Mouse (Mus musculus) lung, adult 2 months (tissue): ENCODE measurements at regions not wholly inside any gene's neighbourhood (a gene's known extent, or its start where the extent isn't known, plus 50 kb on each side); places are given as distances from the start of the nearest gene placed in this dataset.

Experiments
- DNase-seq: peaks from one replicate; pipeline ENCODE4 v3.0.0; 2022
- H3K4me1 ChIP-seq: fragments of 200-500 bp; 2 replicates; pipeline ENCODE4 v1.6.1; 2011; ENCODE audit warnings: low read length; ENCODE audit not compliant: control insufficient read depth, insufficient read depth
- H3K4me3 ChIP-seq: fragments of 200-500 bp; replicated peaks from 2 replicates; pipeline ENCODE3; 2011; ENCODE audit warnings: low read depth, mild to moderate bottlenecking, control low read depth, low read length; ENCODE audit errors: extremely low read depth
- CTCF ChIP-seq: fragments of 200-500 bp; IDR thresholded peaks from 2 replicates; pipeline ENCODE4 v1.5.1; 2011; ENCODE audit warnings: mild to moderate bottlenecking, low read length, control low read depth; ENCODE audit not compliant: insufficient read depth
- POLR2A ChIP-seq: fragments of 200-500 bp; IDR thresholded peaks from 2 replicates; pipeline ENCODE4 v1.6.1; 2011; ENCODE audit warnings: low read depth, mild to moderate bottlenecking, control low read depth, low read length, borderline replicate concordance; ENCODE audit errors: extremely low read depth
- WGBS: fragments of 180-500 bp; shearing (Covaris S2); methylation state at CpG from one replicate; pipeline ENCODE4 v1.1.7; 2018; 5-methylcytosine and 5-hydroxymethylcytosine counted together

GRCm38 (mm10) chr12:9345359-9345758, 224.6 kb upstream of the Osr1 start:
- no peaks in the 10 kb centered on the region for H3K4me1 ChIP-seq
- no peak for TF ChIP-seq POLR2A
- no peak for TF ChIP-seq CTCF
- WGBS, result 42% methylated on average over 1 of the region's 1 CpGs
- H3K4me3 ChIP-seq, result no peak overlapping the region
- DNase-seq, result no peak

- DNase-seq, result no peak
- TF ChIP-seq POLR2A, result no peak
- TF ChIP-seq CTCF, result no peak
- WGBS, result 80% methylated on average over 4 of the region's 4 CpGs
- Histone ChIP-seq H3K4me3 (no peak overlapping the region), H3K4me1 (no peaks in the 10 kb centered on the region)
Observed at GRCm38 (mm10) chr12:9355512-9355911, 214.4 kb upstream of the Osr1 start.

- Histone ChIP-seq H3K4me3 (no peak overlapping the region), H3K4me1 (no peaks in the 10 kb centered on the region)
- TF ChIP-seq POLR2A, result no peak
- TF ChIP-seq CTCF, result no peak
- DNase-seq, result no peak
- 77% methylated on average over 5 of the region's 5 CpGs for WGBS
Observed at GRCm38 (mm10) chr12:9357856-9358255, 212.1 kb upstream of the Osr1 start.

- Histone ChIP-seq H3K4me1 (no peaks in the 10 kb centered on the region), H3K4me3 (no peak overlapping the region)
- WGBS, result 46% methylated on average over 8 of the region's 8 CpGs
- DNase-seq, result no peak
- TF ChIP-seq POLR2A (no peak), CTCF (no peak)
Observed at GRCm38 (mm10) chr12:9358872-9359271, 211.0 kb upstream of the Osr1 start.

- WGBS, result 41% methylated on average over 1 of the region's 1 CpGs
- no peak for TF ChIP-seq POLR2A
- TF ChIP-seq CTCF, result no peak
- DNase-seq, result no peak
Observed at GRCm38 (mm10) chr12:9365931-9366330, 204.0 kb upstream of the Osr1 start.

GRCm38 (mm10) chr12:9368682-9369081, 201.2 kb upstream of the Osr1 start:
- no peaks in the 10 kb centered on the region for H3K4me1 ChIP-seq
- 72% methylated on average over 5 of the region's 5 CpGs for WGBS
- DNase-seq, result no peak
- no peak for TF ChIP-seq POLR2A
- TF ChIP-seq CTCF, result no peak
- H3K4me3 ChIP-seq, result no peak overlapping the region

More at GRCm38 (mm10) chr12:9365931-9366330, 204.0 kb upstream of the Osr1 start:
- Histone ChIP-seq H3K4me1 (no peaks in the 10 kb centered on the region), H3K4me3 (no peak overlapping the region)

GRCm38 (mm10) chr12:9401956-9402355, 168.0 kb upstream of the Osr1 start:
- no peak for TF ChIP-seq POLR2A
- TF ChIP-seq CTCF, result no peak
- WGBS, result 56% methylated on average over 3 of the region's 3 CpGs
- no peaks in the 10 kb centered on the region for H3K4me1 ChIP-seq
- H3K4me3 ChIP-seq, result no peak overlapping the region
- no peak for DNase-seq

GRCm38 (mm10) chr12:9404981-9405380, 164.9 kb upstream of the Osr1 start:
- WGBS, result 65% methylated on average over 7 of the region's 7 CpGs
- TF ChIP-seq POLR2A (no peak), CTCF (no peak)

GRCm38 (mm10) chr12:9419311-9419710, 150.6 kb upstream of the Osr1 start:
- H3K4me3 ChIP-seq, result no peak overlapping the region
- WGBS, result 40% methylated on average over 3 of the region's 3 CpGs
- H3K4me1 ChIP-seq, result no peaks in the 10 kb centered on the region
- no peak for TF ChIP-seq CTCF
- no peak for TF ChIP-seq POLR2A
- no peak for DNase-seq

More at GRCm38 (mm10) chr12:9404981-9405380, 164.9 kb upstream of the Osr1 start:
- DNase-seq, result no peak
- no peak overlapping the region for H3K4me3 ChIP-seq
- H3K4me1 ChIP-seq, result no peaks in the 10 kb centered on the region

GRCm38 (mm10) chr12:9430656-9431055, 139.3 kb upstream of the Osr1 start:
- H3K4me3 ChIP-seq, result no peak overlapping the region
- no peaks in the 10 kb centered on the region for H3K4me1 ChIP-seq
- TF ChIP-seq CTCF, result no peak
- no peak for TF ChIP-seq POLR2A
- 68% methylated on average over 3 of the region's 3 CpGs for WGBS
- no peak for DNase-seq
